In the genomic region with DNA sequence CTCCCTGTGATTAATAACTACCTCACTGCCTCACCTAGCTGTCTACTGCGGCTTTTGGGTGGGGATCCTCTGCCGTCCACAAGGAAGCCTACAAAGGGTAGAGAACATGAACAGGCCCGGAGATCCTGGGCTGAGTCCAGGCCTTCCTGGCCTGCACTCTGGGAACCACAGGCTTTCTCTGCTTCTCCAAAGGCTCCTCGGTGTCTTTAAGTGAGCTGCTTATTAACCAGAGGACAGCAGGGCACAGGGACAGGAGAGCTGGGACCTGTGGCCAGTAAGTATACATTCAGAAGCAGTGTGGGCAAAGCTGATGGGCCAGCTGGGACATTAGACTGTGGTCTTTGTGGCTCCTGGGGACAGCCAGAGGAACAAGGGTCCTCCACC, we compare ENCODE assay signal across 9 mouse cellular contexts. TPM values are rescaled to one million over a fixed set of nuclear protein-coding genes. Genes with fewer than 3 reads are reported as not detected.
DNase-seq lines count a peak whose midpoint lies in the region; ATAC-seq and TF ChIP-seq lines count a peak whose summit lies in the region.
"Had no signal": no experiment of that assay in that cellular context is flagged by ENCODE, and none has a peak within 500 bp of the region (broad histone marks: within the 10 kb centered on the region; RNA-seq: fewer than 3 reads in every experiment).

No protein-coding gene starts in this region.

- H3K27me3 ChIP-seq in heart, embryonic 11.5 days (ENCODE audit: control insufficient read depth, insufficient read depth, low read length), result no peaks in the 10 kb centered on the region
- H3K27me3 ChIP-seq in intestine, embryonic 15.5 days (replicated peaks), result no peaks in the 10 kb centered on the region
- H3K27me3 ChIP-seq: forebrain, embryonic 13.5 days had no signal

- ATAC-seq in heart, embryonic 11.5 days (replicated peaks; ENCODE audit: insufficient number of reproducible peaks, low FRiP score, low TSS enrichment), result no peak
- ATAC-seq in intestine, embryonic 15.5 days, result no peak
- ATAC-seq: forebrain, embryonic 13.5 days had no signal

- no peak for TF ChIP-seq CTCF in left cerebral cortex, adult 2 months (IDR thresholded peaks at IDR 0.05)

- intact Hi-C loops in left cerebral cortex, adult 2 months (cut with DNase I), result loop anchor here (1.0 kb wide), 1 partner anchor 23 kb away; a partner anchor contains a TSS
- intact Hi-C loops in left cerebral cortex, postnatal 36 days (cut with DNase I), result no loop called here

- no peak overlapping the region for H3K4me2 ChIP-seq in heart, embryonic 11.5 days
- H3K4me2 ChIP-seq in intestine, embryonic 15.5 days (replicated peaks), result no peak overlapping the region; the same call in 1 of the 2 replicates
- H3K4me2 ChIP-seq: forebrain, embryonic 13.5 days had no signal

- no peaks in the 10 kb centered on the region for H3K9me3 ChIP-seq in heart, embryonic 11.5 days (replicated peaks; ENCODE audit: control insufficient read depth, low read length)
- H3K9me3 ChIP-seq in intestine, embryonic 15.5 days, result no peaks in the 10 kb centered on the region
- H3K9me3 ChIP-seq: forebrain, embryonic 13.5 days had no signal

- no peak for DNase-seq in left cerebral cortex, adult 2 months (ENCODE audit: extremely low spot score in 1 of 2, low spot score in 2 of 2)
- no peak for DNase-seq in left cerebral cortex, postnatal 36 days (ENCODE audit: low spot score in 2 of 2)
- peak; percentile 73 to 85 for DNase-seq in kidney, postnatal 36 days
- DNase-seq in adrenal gland, postnatal 25 days, result no peak
- DNase-seq in lung, adult 18-20 months, result no peak
- DNase-seq: cerebellum, postnatal 36 days had no signal

- 73% methylated on average over 4 of the region's 4 CpGs for WGBS in heart, embryonic 11.5 days (ENCODE audit: insufficient replicate concordance)
- WGBS in intestine, embryonic 15.5 days, result 59% methylated on average over 4 of the region's 4 CpGs

- H3K27ac ChIP-seq in left cerebral cortex, adult 2 months, result peak overlapping the region; percentile 74
- H3K27ac ChIP-seq in heart, embryonic 11.5 days (ENCODE audit: low read depth, low read length), result peak overlapping the region; percentile 62
- H3K27ac ChIP-seq in intestine, embryonic 15.5 days, result peak overlapping the region; percentile 52
- H3K27ac ChIP-seq: forebrain, embryonic 13.5 days had no signal

- no peaks in the 10 kb centered on the region for H3K36me3 ChIP-seq in heart, embryonic 11.5 days (ENCODE audit: control insufficient read depth, insufficient read depth, low read length)
- no peaks in the 10 kb centered on the region for H3K36me3 ChIP-seq in intestine, embryonic 15.5 days

- H3K4me3 ChIP-seq in left cerebral cortex, adult 2 months, result no peak overlapping the region
- no peak overlapping the region for H3K4me3 ChIP-seq in heart, embryonic 11.5 days (ENCODE audit: low read depth, low read length)
- H3K4me3 ChIP-seq in intestine, embryonic 15.5 days (replicated peaks), result no peak overlapping the region
- H3K4me3 ChIP-seq: forebrain, embryonic 13.5 days had no signal

- H3K4me1 ChIP-seq in heart, embryonic 11.5 days (ENCODE audit: control insufficient read depth, insufficient read depth, low read length), result peaks cover 57% of the 10 kb centered on the region
- peaks cover 62% of the 10 kb centered on the region for H3K4me1 ChIP-seq in intestine, embryonic 15.5 days (replicated peaks)

- peak overlapping the region; percentile 31 for H3K9ac ChIP-seq in heart, embryonic 11.5 days (ENCODE audit: low read depth, low read length)
- H3K9ac ChIP-seq in intestine, embryonic 15.5 days, result peak overlapping the region; percentile 26
- H3K9ac ChIP-seq: forebrain, embryonic 13.5 days had no signal

RNA-seq across cellular contexts. Expression of a gene that starts 22.8 kb away (rescaled TPM):
- total RNA-seq in left cerebral cortex, adult 2 months (2021), result 100 to 1,000 TPM; 670 to 735 TPM
- total RNA-seq in left cerebral cortex, postnatal 36 days (2021), result 100 to 1,000 TPM; 681 to 755 TPM
- polyA plus RNA-seq in heart, embryonic 11.5 days (2014; fragmentation: Nextera tagmentation; extraction: Ambion mirVana), result 255 and 272 TPM in 2 replicates
- 33.8 and 36.1 TPM in 2 replicates for polyA plus RNA-seq in intestine, embryonic 15.5 days (2015; fragmentation: Nextera tagmentation; extraction: Ambion mirVana)
- 176 and 179 TPM in 2 replicates for total RNA-seq in adrenal gland, postnatal 25 days (2021)

Comparison
In these comparisons a context has a peak if more than half of its experiments do, and no peak if none do; other contexts are left out.
1. DNase-seq: peak in kidney, postnatal 36 days (2 of 2); none in left cerebral cortex, adult 2 months (0 of 2), left cerebral cortex, postnatal 36 days (0 of 2), adrenal gland, postnatal 25 days (single experiment) and lung, adult 18-20 months (0 of 2).
2. Peak in every context shown above with its lines, with median percentiles within 50 percentile points of each other: H3K27ac ChIP-seq.